Mouse (Mus musculus) kidney, postnatal 0 days (tissue): Measurements from ENCODE around the gene Ccdc106. TPM values are rescaled to one million over a fixed set of nuclear protein-coding genes. Genes with fewer than 3 reads are reported as not detected.
"Not testable (repeated sequence)": the region's sequence is repeated elsewhere in the genome, so short reads cannot be mapped to it uniquely, and the experiment has no call there.

Experiments
- ATAC-seq: fragments of 200-750 bp; cut with Nextera tagmentation; replicated peaks from 2 replicates; pipeline ENCODE4 v1.8.0; 2017; ENCODE audit warnings: low read depth, moderate number of reproducible peaks, moderate TSS enrichment, moderate library complexity; ENCODE audit not compliant: low FRiP score
- DNase-seq: peaks from one replicate; pipeline ENCODE4 v3.0.0-alpha.2; 2016; ENCODE audit warnings: low spot score
- H3K27ac ChIP-seq: fragments of 300-500 bp; sonication (generic); 2 replicates; pipeline ENCODE4 v1.5.1; 2014; ENCODE audit warnings: mild to moderate bottlenecking
- H3K27me3 ChIP-seq: fragments of 300-500 bp; sonication (generic); 2 replicates; pipeline ENCODE4 v1.6.1; 2014; ENCODE audit warnings: low read length, mixed read lengths; ENCODE audit not compliant: insufficient read depth
- H3K36me3 ChIP-seq: fragments of 300-500 bp; sonication (generic); 2 replicates; pipeline ENCODE4 v1.6.1; 2014; ENCODE audit warnings: low read length, mixed read lengths; ENCODE audit not compliant: insufficient read depth
- H3K4me1 ChIP-seq: fragments of 300-500 bp; sonication (generic); replicated peaks from 2 replicates; pipeline ENCODE4 v1.6.1; 2014; ENCODE audit warnings: antibody characterized with exemption, low read length, mixed read lengths; ENCODE audit not compliant: insufficient read depth
- H3K4me2 ChIP-seq: fragments of 300-500 bp; sonication (generic); 2 replicates; pipeline ENCODE4 v1.6.1; 2014; ENCODE audit warnings: mild to moderate bottlenecking, low read length, moderate library complexity, mixed read lengths
- H3K4me3 ChIP-seq: fragments of 300-500 bp; sonication (generic); replicated peaks from 2 replicates; pipeline ENCODE4 v1.5.1; 2014; ENCODE audit warnings: low read depth, low read length
- H3K9ac ChIP-seq: fragments of 300-500 bp; sonication (generic); 2 replicates; pipeline ENCODE4 v1.6.1; 2014; ENCODE audit warnings: low read depth, low read length
- H3K9me3 ChIP-seq: fragments of 300-500 bp; sonication (generic); replicated peaks from 2 replicates; pipeline ENCODE4 v1.6.1; 2016; ENCODE audit warnings: low read length, inconsistent platforms, mixed read lengths
- CTCF ChIP-seq: IDR thresholded peaks from 2 replicates; pipeline ENCODE4 v1.5.1; 2016; ENCODE audit warnings: antibody characterized with exemption, low read depth, mild to moderate bottlenecking, moderate library complexity
- WGBS: fragments of 180-500 bp; shearing (Covaris S2); extraction: QIAGEN DNeasy Blood & Tissue Kit; methylation state at CpG from one replicate; pipeline ENCODE4 v1.1.7; 2014; 5-methylcytosine and 5-hydroxymethylcytosine counted together
- polyA plus RNA-seq: library from polyadenylated mRNA; unstranded; fragments of >200 nt; fragmentation: Nextera tagmentation; extraction: Ambion mirVana; gene quantifications from 2 replicates; pipeline ENCODE4 v1.2.1, GENCODE M21; 2015

Gene Ccdc106
- polyA plus RNA-seq, 1 experiment from 2014 or later, result 22.7 TPM

DNA sequence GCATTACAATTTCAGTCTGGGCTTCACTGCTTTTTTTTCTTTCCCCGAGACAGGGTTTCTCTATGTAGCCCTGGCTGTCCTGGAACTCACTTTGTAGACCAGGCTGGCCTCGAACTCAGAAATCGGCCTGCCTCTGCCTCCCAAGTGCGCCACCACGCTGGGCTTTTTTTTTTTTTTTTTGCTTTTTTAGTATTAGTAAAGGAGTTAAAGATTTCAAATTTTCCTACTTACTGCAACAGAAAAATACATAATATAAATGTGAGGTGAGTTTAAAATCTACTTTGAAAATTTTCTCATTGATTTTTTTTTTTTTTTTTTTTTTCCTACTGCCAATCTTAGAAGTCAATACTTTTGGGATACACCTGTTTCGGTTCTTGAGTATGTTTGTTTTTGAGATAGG lies 44.5 kb downstream of the Ccdc106 start:
- H3K9ac ChIP-seq, result no peak overlapping the region
- H3K9me3 ChIP-seq, result no peaks in the 10 kb centered on the region
- H3K27me3 ChIP-seq, result no peaks in the 10 kb centered on the region
- no peak for TF ChIP-seq CTCF
- ATAC-seq, result no peak
- H3K27ac ChIP-seq, result no peak overlapping the region
- peaks cover 30% of the 10 kb centered on the region for H3K36me3 ChIP-seq
- H3K4me1 ChIP-seq, result peaks cover 6% of the 10 kb centered on the region; the same call in 1 of the 2 replicates
- H3K4me2 ChIP-seq, result no peak overlapping the region
- H3K4me3 ChIP-seq, result no peak overlapping the region
- WGBS, result 93% methylated on average over 6 of the region's 6 CpGs
- DNase-seq, result no peak

DNA sequence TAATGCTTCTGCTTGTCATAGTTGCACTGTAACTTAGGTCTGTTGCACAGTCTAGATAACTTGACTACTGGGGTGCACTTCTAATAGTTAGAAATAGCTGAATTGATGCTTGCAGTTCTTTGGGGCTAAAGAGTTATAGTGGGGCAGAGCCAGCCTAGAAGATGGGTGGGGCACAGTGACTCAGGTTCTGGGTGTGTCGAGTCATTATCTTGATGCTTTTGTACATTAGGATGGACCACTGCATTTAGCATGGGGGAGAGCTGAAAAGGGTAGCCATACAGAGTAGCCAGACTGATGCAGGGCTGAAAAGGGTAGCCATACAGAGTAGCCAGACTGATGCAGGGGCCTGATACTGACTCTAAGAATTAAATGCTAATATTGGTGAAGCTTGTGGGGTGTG lies 53.2 kb downstream of the Ccdc106 start:
- Histone ChIP-seq H3K9me3 (no peaks in the 10 kb centered on the region), H3K36me3 (peaks cover 80% of the 10 kb centered on the region), H3K4me1 (no peaks in the 10 kb centered on the region), H3K9ac (no peak overlapping the region), H3K4me3 (no peak overlapping the region), H3K4me2 (no peak overlapping the region), H3K27ac (no peak overlapping the region), H3K27me3 (no peaks in the 10 kb centered on the region)
- TF ChIP-seq CTCF, result no peak
- WGBS, result 70% methylated on average over 1 of the region's 1 CpGs
- DNase-seq (no peak), ATAC-seq (no peak)

DNA sequence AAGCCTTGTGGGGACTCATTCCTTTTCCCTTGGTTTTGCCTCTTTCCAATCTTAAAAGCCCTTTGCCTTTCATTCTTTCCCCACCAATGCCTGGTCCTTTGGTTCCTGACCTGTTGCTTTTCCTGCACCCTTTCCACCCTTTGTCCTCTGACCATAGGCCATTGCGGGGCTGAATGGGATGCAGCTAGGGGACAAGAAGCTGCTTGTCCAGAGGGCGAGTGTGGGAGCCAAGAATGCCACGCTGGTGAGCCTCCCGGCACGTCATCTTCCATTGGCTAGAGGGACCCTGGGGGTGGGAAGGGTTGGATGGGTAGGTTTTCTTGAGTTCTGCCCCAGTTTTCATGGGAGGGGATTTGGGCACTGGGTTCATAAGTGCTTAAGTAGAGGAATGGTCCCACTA lies 54.6 kb downstream of the Ccdc106 start:
- no peak for DNase-seq

DNA sequence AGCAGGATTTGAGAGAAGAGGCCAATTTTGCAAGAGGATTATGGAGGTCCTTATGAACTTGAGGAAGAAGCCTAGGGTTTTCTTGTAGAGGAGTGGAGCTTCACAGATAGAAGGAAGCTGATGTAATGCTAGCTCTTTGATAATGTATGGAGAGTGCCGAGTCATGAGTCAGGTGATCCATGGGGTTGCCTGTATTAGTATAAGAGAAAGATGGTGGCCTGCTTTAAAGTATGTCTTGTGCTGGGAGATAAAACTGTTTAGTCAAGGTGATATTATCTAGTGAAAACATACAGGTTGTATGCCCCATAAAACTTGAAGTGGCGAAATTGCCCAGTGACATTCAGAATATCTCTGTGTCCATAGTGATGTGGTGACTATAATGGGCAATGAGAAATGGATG lies 56.6 kb downstream of the Ccdc106 start:
- WGBS, result 82% methylated on average over 2 of the region's 2 CpGs
- no peak overlapping the region for H3K9ac ChIP-seq
- no peak for DNase-seq
- no peak overlapping the region for H3K4me3 ChIP-seq
- H3K9me3 ChIP-seq, result no peaks in the 10 kb centered on the region
- H3K27me3 ChIP-seq, result no peaks in the 10 kb centered on the region
- TF ChIP-seq CTCF, result no peak
- H3K4me1 ChIP-seq, result no peaks in the 10 kb centered on the region
- peaks cover 50% of the 10 kb centered on the region for H3K36me3 ChIP-seq
- H3K27ac ChIP-seq, result no peak overlapping the region
- ATAC-seq, result no peak
- no peak overlapping the region for H3K4me2 ChIP-seq

More for the DNA sequence above, 54.6 kb downstream of the Ccdc106 start:
- H3K27ac ChIP-seq, result no peak overlapping the region
- ATAC-seq, result no peak
- H3K9ac ChIP-seq, result no peak overlapping the region
- TF ChIP-seq CTCF, result no peak
- no peaks in the 10 kb centered on the region for H3K9me3 ChIP-seq
- WGBS, result 91% methylated on average over 5 of the region's 5 CpGs
- no peaks in the 10 kb centered on the region for H3K27me3 ChIP-seq
- no peaks in the 10 kb centered on the region for H3K4me1 ChIP-seq
- no peak overlapping the region for H3K4me2 ChIP-seq
- no peak overlapping the region for H3K4me3 ChIP-seq
- H3K36me3 ChIP-seq, result peaks cover 68% of the 10 kb centered on the region

DNA sequence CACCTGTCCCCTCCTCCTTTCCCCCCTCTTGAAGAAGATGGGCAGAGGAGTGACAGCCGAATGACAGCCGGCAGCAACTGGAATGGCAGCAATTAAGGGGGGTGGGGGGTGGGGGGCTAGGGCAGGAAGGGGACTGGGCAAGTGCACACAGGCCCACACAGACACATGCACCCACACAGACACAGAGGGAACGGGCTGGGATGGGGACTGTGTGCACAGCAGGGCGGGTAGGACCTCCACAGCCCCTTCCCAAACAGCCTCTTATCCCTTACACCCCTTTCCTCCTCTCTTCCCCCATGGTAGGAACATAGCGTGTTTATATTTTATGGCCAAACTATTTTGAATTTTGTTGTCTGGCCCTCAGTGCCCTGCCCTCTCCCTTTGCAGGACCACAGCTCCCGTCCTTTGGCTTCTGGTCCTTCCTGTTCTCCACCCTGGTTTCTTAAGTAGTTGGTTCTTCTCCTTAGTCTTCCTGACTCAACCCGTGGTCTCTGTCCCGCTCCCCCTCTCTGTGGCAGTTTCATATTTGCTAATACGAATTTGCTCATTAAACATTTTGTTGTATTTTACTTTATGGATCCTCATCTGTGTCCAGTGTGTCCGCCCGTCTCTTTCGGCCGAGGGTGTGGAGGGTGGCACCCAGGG lies 59.1 kb downstream of the Ccdc106 start:
- not testable (repeated sequence) for H3K27me3 ChIP-seq, H3K4me1 ChIP-seq, H3K9me3 ChIP-seq, ATAC-seq, DNase-seq
- Histone ChIP-seq H3K9ac (peak overlapping the region; percentile 97), H3K4me3 (peak overlapping the region; percentile 99), H3K27ac (peak overlapping the region; percentile 96), H3K36me3 (peaks cover 38% of the 10 kb centered on the region), H3K4me2 (peak overlapping the region; percentile 61)
- WGBS, result 39% methylated on average over 9 of the region's 13 CpGs

DNA sequence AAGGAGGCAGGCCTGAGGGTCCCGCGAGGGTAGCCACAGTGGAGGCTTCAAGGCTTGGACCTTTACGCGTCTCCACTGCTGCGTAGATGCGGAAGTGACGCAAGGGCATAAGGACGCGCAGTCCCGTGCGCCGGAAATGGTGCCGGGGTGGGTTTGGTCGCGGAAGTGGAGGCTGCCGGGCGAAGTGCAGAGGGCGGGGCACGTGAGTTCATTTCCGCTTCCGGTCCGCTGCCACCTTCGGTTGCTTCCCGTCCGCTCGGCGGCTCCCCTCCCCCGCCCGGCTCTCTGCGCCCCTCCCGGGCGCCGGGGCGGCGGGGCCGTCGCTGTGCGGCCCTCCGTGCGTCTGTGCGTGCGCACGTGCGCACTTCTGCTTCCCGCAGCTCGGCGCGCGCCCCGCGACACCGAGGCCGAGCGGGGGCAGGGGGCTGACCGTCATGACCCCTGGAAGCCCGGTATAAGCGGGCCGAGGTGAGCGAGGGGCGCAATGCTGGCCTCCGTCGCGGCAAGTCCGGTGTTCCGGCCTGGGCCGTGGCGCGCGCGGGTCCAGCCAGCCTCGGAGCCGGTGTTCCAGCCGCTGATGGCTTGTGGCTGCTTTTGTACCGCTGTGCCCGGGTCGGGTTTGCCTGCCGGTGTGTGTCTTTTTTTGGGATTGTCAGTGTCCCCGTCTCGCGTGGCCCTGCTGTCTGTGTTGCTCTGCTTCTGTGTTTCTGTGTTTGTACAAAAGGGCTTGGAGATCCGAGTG lies 59.8 kb downstream of the Ccdc106 start, which contains the start of gene Epn1:
Epn1 (plus strand) TSS at position 226 of the 742 bp plus-strand sequence.
- DNase-seq (peak; percentile 98), ATAC-seq (peak; percentile 97)
- peak within 1 kb of the TSS; percentile 96 for H3K27ac ChIP-seq
- under 1% methylated on average over 80 of the region's 81 CpGs for WGBS
- H3K4me3 ChIP-seq, result peak within 1 kb of the TSS; percentile 99
- no peaks in the 10 kb centered on the region for H3K9me3 ChIP-seq
- peak within 1 kb of the TSS; percentile 61 for H3K4me2 ChIP-seq
- TF ChIP-seq CTCF, result no peak
- H3K9ac ChIP-seq, result peak within 1 kb of the TSS; percentile 97
- H3K27me3 ChIP-seq, result no peaks in the 10 kb centered on the region
- H3K36me3 ChIP-seq, result peaks cover 41% of the 10 kb centered on the region
- no peaks in the 10 kb centered on the region; the same call in 1 of the 2 replicates for H3K4me1 ChIP-seq
